Mouse (Mus musculus): ENCODE measurements at regions not wholly inside any gene's neighbourhood (a gene's known extent, or its start where the extent isn't known, plus 50 kb on each side); places are given as distances from the start of the nearest gene placed in this dataset.

DNA sequence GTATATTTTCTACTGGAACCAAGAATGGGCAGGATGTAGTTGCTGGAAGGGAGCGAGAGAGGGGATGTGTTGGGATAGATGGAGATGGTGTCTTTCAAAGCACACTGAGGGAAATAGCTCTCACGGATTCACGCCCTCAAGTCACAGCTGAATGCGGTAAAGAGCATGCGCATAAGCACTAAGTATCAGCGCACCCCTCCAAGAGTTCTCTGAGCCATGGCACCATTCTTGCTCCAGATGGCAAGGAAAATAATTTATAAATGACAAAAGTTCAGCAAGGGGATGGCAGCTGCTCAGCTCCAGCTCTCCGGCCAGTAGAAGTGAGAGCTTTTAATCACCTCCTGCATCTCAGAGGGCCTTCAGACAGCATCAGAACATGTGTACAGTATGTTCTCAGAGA lies 329.4 kb downstream of the Gm11361 start:
- 90% methylated on average over 7 of the region's 7 CpGs for WGBS
- H3K4me3 ChIP-seq (ENCODE audit: low read depth, low read length) = no peak overlapping the region
- no peaks in the 10 kb centered on the region for H3K36me3 ChIP-seq (ENCODE audit: control insufficient read depth, insufficient read depth, low read length)
- no peak overlapping the region for H3K9ac ChIP-seq (ENCODE audit: low read length)
- no peaks in the 10 kb centered on the region for H3K9me3 ChIP-seq (ENCODE audit: control insufficient read depth, low read length)
- no peaks in the 10 kb centered on the region for H3K27me3 ChIP-seq (ENCODE audit: control insufficient read depth, insufficient read depth, low read length)
- DNase-seq (ENCODE audit: low spot score, missing footprints) (no peak), ATAC-seq (ENCODE audit: low FRiP score) (no peak)
- no peaks in the 10 kb centered on the region for H3K4me1 ChIP-seq (ENCODE audit: control insufficient read depth, insufficient read depth, low read length)
- no peak overlapping the region for H3K27ac ChIP-seq (ENCODE audit: low read depth, low read length)
- H3K4me2 ChIP-seq = no peak overlapping the region

DNA sequence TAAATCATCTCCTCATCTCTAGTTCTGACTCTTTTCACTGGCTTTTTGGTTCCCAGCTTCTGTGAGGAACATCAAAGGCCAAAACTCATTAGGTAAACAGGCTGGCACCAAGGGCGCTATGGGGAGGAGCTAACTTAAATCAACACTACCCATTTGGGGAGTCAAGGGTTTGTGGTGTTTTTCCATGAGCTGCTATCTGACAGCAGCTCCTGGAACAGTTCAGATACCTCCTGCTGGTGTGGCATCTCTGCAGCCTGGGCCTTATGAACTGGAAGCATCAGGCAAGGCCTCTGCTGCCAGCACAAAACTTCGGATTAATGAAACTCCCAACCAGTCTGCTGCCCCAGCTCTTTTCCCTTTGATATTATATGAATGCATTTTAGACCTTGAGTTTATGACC lies 328.8 kb downstream of the Gm11361 start:
- H3K9ac ChIP-seq (ENCODE audit: low read length) = no peak overlapping the region
- no peak overlapping the region for H3K27ac ChIP-seq (ENCODE audit: low read depth, low read length)
- 79% methylated on average over 2 of the region's 2 CpGs for WGBS
- H3K4me3 ChIP-seq (ENCODE audit: low read depth, low read length) = no peak overlapping the region
- ATAC-seq (ENCODE audit: low FRiP score) = no peak
- no peaks in the 10 kb centered on the region for H3K4me1 ChIP-seq (ENCODE audit: control insufficient read depth, insufficient read depth, low read length)
- H3K9me3 ChIP-seq (ENCODE audit: control insufficient read depth, low read length) = no peaks in the 10 kb centered on the region
- no peak overlapping the region for H3K4me2 ChIP-seq
- H3K27me3 ChIP-seq (ENCODE audit: control insufficient read depth, insufficient read depth, low read length) = no peaks in the 10 kb centered on the region
- no peaks in the 10 kb centered on the region for H3K36me3 ChIP-seq (ENCODE audit: control insufficient read depth, insufficient read depth, low read length)
- DNase-seq (ENCODE audit: low spot score, missing footprints) = no peak

DNA sequence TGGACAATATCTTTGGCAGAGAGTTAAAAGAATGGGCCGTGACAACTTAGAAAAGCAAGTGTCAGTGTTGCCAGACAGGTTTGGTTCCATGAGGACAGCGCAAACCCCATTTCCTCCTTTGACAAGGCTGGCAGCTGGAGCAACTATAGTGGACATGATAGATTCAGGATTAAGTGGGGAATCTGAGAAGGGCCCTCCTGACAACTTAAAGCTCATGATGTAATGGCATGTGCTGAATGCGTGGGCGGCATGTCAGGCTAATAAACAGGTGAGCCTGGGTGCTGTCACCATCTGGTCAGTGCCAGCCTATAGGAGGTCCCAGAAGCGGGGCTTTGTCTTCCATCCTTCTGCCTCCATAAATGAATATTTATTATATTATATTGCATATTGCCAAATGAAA lies 326.3 kb downstream of the Gm11361 start:
- DNase-seq (ENCODE audit: low spot score, missing footprints) = no peak
- H3K4me1 ChIP-seq (ENCODE audit: control insufficient read depth, insufficient read depth, low read length) = no peaks in the 10 kb centered on the region
- no peak overlapping the region for H3K4me2 ChIP-seq
- 88% methylated on average over 5 of the region's 5 CpGs for WGBS
- no peaks in the 10 kb centered on the region for H3K36me3 ChIP-seq (ENCODE audit: control insufficient read depth, insufficient read depth, low read length)
- H3K9me3 ChIP-seq (ENCODE audit: control insufficient read depth, low read length) = no peaks in the 10 kb centered on the region
- no peak overlapping the region for H3K27ac ChIP-seq (ENCODE audit: low read depth, low read length)
- H3K4me3 ChIP-seq (ENCODE audit: low read depth, low read length) = no peak overlapping the region
- H3K9ac ChIP-seq (ENCODE audit: low read length) = no peak overlapping the region
- ATAC-seq (ENCODE audit: low FRiP score) = no peak
- no peaks in the 10 kb centered on the region for H3K27me3 ChIP-seq (ENCODE audit: control insufficient read depth, insufficient read depth, low read length)

DNA sequence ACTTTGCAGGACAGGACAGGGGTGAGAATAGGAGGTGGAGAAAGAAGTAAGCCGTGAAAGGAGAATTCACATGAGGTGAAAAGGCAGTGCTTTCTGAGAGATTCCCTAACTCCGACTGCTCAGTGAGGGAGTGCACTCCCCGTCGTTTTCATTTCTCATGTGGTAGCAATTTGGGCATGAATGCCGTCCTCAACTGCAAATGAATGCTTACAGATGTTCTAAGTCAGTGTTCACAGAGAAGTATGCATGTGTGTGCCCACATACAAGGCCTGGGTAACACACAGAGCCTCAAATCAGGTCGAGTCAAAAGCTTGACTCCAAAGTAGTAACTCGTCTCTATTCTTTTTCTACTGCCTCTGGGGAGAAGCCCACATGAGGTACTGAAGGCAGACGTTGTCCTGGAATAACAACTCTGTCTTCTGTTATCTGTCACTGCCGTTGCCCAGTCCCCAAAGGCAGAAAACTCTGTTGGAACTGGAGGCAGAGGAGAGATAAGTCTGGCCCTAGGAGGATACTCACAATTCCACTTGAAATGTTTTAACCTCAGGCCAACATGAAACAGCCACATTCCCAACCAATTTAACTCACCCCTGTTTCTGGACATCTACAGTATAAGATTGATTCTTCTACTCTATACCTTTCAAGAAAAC lies 318.0 kb downstream of the Gm11361 start:
- Histone ChIP-seq H3K27me3 (ENCODE audit: control insufficient read depth, insufficient read depth, low read length) (no peaks in the 10 kb centered on the region), H3K36me3 (ENCODE audit: control insufficient read depth, insufficient read depth, low read length) (no peaks in the 10 kb centered on the region), H3K9me3 (ENCODE audit: control insufficient read depth, low read length) (no peaks in the 10 kb centered on the region), H3K4me1 (ENCODE audit: control insufficient read depth, insufficient read depth, low read length) (no peaks in the 10 kb centered on the region), H3K4me3 (ENCODE audit: low read depth, low read length) (no peak overlapping the region), H3K27ac (ENCODE audit: low read depth, low read length) (no peak overlapping the region), H3K9ac (ENCODE audit: low read length) (no peak overlapping the region), H3K4me2 (no peak overlapping the region)
- DNase-seq (ENCODE audit: low spot score, missing footprints) (no peak), ATAC-seq (ENCODE audit: low FRiP score) (no peak)
- 66% methylated on average over 9 of the region's 9 CpGs for WGBS

DNA sequence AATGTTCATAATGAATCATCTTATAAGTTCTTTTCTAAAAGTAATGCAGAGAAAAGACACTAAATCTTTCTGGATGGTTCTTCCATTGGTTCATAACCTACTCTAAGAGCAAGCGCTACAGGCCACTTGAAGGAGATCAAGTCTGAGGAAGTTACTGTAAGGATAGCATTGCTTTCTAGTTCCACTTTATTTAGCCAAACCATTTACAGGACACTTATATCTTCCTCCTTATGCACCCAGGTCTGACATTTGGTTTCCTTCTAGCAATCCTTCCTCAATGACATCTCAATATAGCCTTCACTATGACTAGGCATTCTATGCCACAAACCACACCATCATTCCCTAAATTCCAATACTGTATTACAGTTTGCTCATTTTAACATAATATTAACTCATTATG lies 316.0 kb downstream of the Gm11361 start:
- H3K9me3 ChIP-seq (ENCODE audit: control insufficient read depth, low read length) = no peaks in the 10 kb centered on the region
- DNase-seq (ENCODE audit: low spot score, missing footprints) = no peak
- no peak overlapping the region for H3K4me3 ChIP-seq (ENCODE audit: low read depth, low read length)
- H3K4me1 ChIP-seq (ENCODE audit: control insufficient read depth, insufficient read depth, low read length) = no peaks in the 10 kb centered on the region
- H3K9ac ChIP-seq (ENCODE audit: low read length) = no peak overlapping the region
- whole genome bisulfite sequencing = 98% methylated on average over 1 of the region's 1 CpGs
- no peak for ATAC-seq (ENCODE audit: low FRiP score)
- no peak overlapping the region for H3K4me2 ChIP-seq
- H3K27me3 ChIP-seq (ENCODE audit: control insufficient read depth, insufficient read depth, low read length) = no peaks in the 10 kb centered on the region
- H3K36me3 ChIP-seq (ENCODE audit: control insufficient read depth, insufficient read depth, low read length) = no peaks in the 10 kb centered on the region
- H3K27ac ChIP-seq (ENCODE audit: low read depth, low read length) = no peak overlapping the region

DNA sequence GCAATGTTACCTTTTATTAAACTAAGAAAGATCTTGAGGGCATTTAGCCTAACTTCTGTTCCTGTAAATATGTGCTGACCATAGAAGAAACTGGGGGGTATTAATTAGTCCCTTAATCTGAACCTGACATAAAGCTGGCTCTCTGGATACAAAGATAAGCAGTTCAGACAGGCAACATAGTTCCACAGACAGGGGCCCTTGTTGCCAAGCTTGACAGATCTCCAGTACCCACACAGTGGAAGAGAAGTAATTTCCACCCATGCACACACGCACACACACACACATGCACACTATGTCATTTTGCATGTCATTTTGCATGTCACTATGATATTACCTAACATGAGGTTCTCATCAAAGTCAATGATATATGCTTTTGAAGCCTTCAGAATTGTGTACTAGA lies 315.1 kb downstream of the Gm11361 start:
- H3K27ac ChIP-seq (ENCODE audit: low read depth, low read length) = no peak overlapping the region
- H3K36me3 ChIP-seq (ENCODE audit: control insufficient read depth, insufficient read depth, low read length) = no peaks in the 10 kb centered on the region
- 97% methylated on average over 1 of the region's 1 CpGs for WGBS
- no peaks in the 10 kb centered on the region for H3K27me3 ChIP-seq (ENCODE audit: control insufficient read depth, insufficient read depth, low read length)
- no peak overlapping the region for H3K4me3 ChIP-seq (ENCODE audit: low read depth, low read length)
- H3K4me1 ChIP-seq (ENCODE audit: control insufficient read depth, insufficient read depth, low read length) = no peaks in the 10 kb centered on the region
- H3K4me2 ChIP-seq = no peak overlapping the region
- ATAC-seq (ENCODE audit: low FRiP score) (no peak), DNase-seq (ENCODE audit: low spot score, missing footprints) (no peak)
- H3K9me3 ChIP-seq (ENCODE audit: control insufficient read depth, low read length) = no peaks in the 10 kb centered on the region
- H3K9ac ChIP-seq (ENCODE audit: low read length) = no peak overlapping the region

DNA sequence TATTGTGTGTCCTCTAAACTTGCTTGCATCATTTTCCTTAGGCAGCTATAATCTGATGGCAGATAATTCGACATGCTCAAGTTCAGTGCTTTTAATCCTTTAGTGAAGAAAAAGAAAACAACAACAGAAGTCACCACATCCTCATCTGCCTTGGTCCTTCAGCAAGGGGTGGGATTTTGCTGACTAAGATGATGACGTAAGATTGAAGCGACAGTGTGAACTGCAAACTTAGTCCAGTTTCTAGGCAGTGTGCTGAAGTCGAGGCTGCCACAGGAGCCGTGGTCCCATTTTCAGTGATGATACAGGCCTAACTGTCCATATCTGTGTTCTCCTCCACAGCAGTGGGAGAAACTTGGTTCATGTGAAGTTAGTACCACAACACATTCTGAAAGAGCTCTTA lies 314.4 kb downstream of the Gm11361 start:
- no peaks in the 10 kb centered on the region for H3K4me1 ChIP-seq (ENCODE audit: control insufficient read depth, insufficient read depth, low read length)
- DNase-seq (ENCODE audit: low spot score, missing footprints) = no peak
- 82% methylated on average over 5 of the region's 5 CpGs for WGBS
- H3K9ac ChIP-seq (ENCODE audit: low read length) = no peak overlapping the region
- H3K36me3 ChIP-seq (ENCODE audit: control insufficient read depth, insufficient read depth, low read length) = no peaks in the 10 kb centered on the region
- H3K27ac ChIP-seq (ENCODE audit: low read depth, low read length) = no peak overlapping the region
- H3K9me3 ChIP-seq (ENCODE audit: control insufficient read depth, low read length) = no peaks in the 10 kb centered on the region
- no peak overlapping the region for H3K4me2 ChIP-seq
- no peak for ATAC-seq (ENCODE audit: low FRiP score)
- H3K27me3 ChIP-seq (ENCODE audit: control insufficient read depth, insufficient read depth, low read length) = no peaks in the 10 kb centered on the region
- H3K4me3 ChIP-seq (ENCODE audit: low read depth, low read length) = no peak overlapping the region

DNA sequence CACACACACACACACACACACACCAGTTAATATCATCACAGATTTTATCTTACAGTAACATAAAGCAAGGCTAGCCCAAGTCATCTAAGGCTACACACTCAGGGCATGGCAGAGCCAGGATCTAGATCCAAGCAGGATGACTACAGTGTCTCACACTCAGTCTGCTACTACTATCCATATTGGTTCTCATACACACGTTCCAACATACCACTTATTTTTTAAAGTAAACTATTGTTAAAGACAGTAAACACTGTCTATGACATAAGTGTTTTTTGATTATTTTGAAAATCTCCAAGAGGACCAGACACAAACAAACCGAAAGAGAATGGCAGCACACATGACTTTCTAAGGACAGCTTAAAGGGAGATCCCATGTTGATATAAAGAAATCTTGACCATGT lies 306.3 kb downstream of the Gm11361 start:
- Histone ChIP-seq H3K4me1 (ENCODE audit: control insufficient read depth, insufficient read depth, low read length) (no peaks in the 10 kb centered on the region), H3K4me2 (no peak overlapping the region), H3K27me3 (ENCODE audit: control insufficient read depth, insufficient read depth, low read length) (no peaks in the 10 kb centered on the region), H3K9ac (ENCODE audit: low read length) (no peak overlapping the region), H3K4me3 (ENCODE audit: low read depth, low read length) (no peak overlapping the region), H3K9me3 (ENCODE audit: control insufficient read depth, low read length) (no peaks in the 10 kb centered on the region), H3K27ac (ENCODE audit: low read depth, low read length) (no peak overlapping the region), H3K36me3 (ENCODE audit: control insufficient read depth, insufficient read depth, low read length) (no peaks in the 10 kb centered on the region)
- ATAC-seq (ENCODE audit: low FRiP score) = no peak
- no peak for DNase-seq (ENCODE audit: low spot score, missing footprints)
- 93% methylated on average over 2 of the region's 2 CpGs for WGBS

DNA sequence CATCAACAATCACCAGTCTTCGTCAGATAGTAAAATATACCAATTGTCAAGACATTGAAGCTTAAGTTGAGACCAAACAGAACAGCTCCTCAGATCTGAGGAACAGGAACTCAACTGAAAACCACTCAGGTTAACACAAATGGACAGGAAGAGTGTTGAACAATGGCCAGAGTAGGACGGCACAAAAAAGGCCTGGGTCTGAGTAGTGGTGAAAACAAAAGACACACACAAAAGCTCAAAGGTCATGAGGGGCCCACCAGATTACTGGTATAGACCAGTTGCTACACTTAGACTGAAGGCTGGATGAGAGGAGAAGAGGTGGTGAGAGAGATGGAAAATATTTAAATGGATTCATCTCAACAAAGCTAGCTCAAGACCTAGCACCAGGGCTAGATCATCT lies 302.8 kb downstream of the Gm11361 start:
- no peak overlapping the region for H3K27ac ChIP-seq (ENCODE audit: low read depth, low read length)
- no peak overlapping the region for H3K4me3 ChIP-seq (ENCODE audit: low read depth, low read length)
- no peak overlapping the region for H3K4me2 ChIP-seq
- no peaks in the 10 kb centered on the region for H3K36me3 ChIP-seq (ENCODE audit: control insufficient read depth, insufficient read depth, low read length)
- no peaks in the 10 kb centered on the region for H3K9me3 ChIP-seq (ENCODE audit: control insufficient read depth, low read length)
- 51% methylated on average over 2 of the region's 2 CpGs for WGBS
- no peak for ATAC-seq (ENCODE audit: low FRiP score)
- H3K9ac ChIP-seq (ENCODE audit: low read length) = no peak overlapping the region
- DNase-seq (ENCODE audit: low spot score, missing footprints) = no peak
- H3K27me3 ChIP-seq (ENCODE audit: control insufficient read depth, insufficient read depth, low read length) = no peaks in the 10 kb centered on the region
- no peaks in the 10 kb centered on the region for H3K4me1 ChIP-seq (ENCODE audit: control insufficient read depth, insufficient read depth, low read length)

All from midbrain, embryonic 11.5 days (tissue).